Mouse (Mus musculus) midbrain, embryonic 10.5 days (tissue): ENCODE measurements at regions not wholly inside any gene's neighbourhood (a gene's known extent, or its start where the extent isn't known, plus 50 kb on each side); places are given as distances from the start of the nearest gene placed in this dataset.

Experiments
- DNase-seq: peaks from one replicate; pipeline ENCODE4 v3.0.0-alpha.2; 2017; ENCODE audit warnings: low spot score
- H3K27ac ChIP-seq: fragments of 300-500 bp; sonication (generic); replicated peaks from 2 replicates; pipeline ENCODE4 v1.5.1; 2016; ENCODE audit warnings: mild to moderate bottlenecking
- H3K27me3 ChIP-seq: fragments of 300-500 bp; sonication (generic); 2 replicates; pipeline ENCODE4 v1.6.1; 2016; ENCODE audit warnings: low read depth, mild to moderate bottlenecking; ENCODE audit not compliant: poor library complexity, severe bottlenecking
- H3K36me3 ChIP-seq: fragments of 300-500 bp; sonication (generic); 2 replicates; pipeline ENCODE4 v1.6.1; 2016; ENCODE audit warnings: mild to moderate bottlenecking, moderate library complexity
- H3K4me1 ChIP-seq: fragments of 300-500 bp; sonication (generic); 2 replicates; pipeline ENCODE4 v1.6.1; 2016
- H3K4me3 ChIP-seq: fragments of 300-500 bp; sonication (generic); 2 replicates; pipeline ENCODE4 v1.5.1; 2016; ENCODE audit warnings: mild to moderate bottlenecking, moderate library complexity
- H3K9me3 ChIP-seq: fragments of 300-500 bp; sonication (generic); replicated peaks from 2 replicates; pipeline ENCODE4 v1.6.1; 2016; ENCODE audit warnings: mild to moderate bottlenecking
- WGBS: fragments of 180-500 bp; shearing (Covaris S2); methylation state at CpG from one replicate; pipeline ENCODE4 v1.1.7; 2016; 5-methylcytosine and 5-hydroxymethylcytosine counted together

DNA sequence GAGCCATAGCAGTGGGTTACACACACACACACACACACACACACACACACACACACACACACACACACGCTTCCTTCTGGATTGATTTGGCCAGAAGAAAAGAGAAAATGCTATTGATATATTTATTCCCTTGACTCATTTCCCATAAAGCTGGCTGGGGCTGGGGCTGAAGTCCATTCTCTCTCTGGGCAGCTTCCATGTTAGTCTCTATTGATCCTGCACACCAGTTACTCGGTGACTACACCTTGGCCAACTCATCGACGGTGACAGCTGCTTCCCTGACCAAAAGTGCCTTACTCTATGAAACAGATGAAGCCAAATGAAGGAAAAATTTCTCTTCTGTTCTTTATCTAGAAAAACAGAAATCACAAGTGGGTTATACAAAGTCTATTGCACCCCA, 82.1 kb downstream of the Snx18 start:
- Histone ChIP-seq H3K9me3 (no peaks in the 10 kb centered on the region), H3K4me3 (no peak overlapping the region), H3K4me1 (no peaks in the 10 kb centered on the region), H3K27me3 (no peaks in the 10 kb centered on the region), H3K36me3 (no peaks in the 10 kb centered on the region), H3K27ac (no peak overlapping the region)
- no peak for DNase-seq
- 85% methylated on average over 4 of the region's 4 CpGs for WGBS

DNA sequence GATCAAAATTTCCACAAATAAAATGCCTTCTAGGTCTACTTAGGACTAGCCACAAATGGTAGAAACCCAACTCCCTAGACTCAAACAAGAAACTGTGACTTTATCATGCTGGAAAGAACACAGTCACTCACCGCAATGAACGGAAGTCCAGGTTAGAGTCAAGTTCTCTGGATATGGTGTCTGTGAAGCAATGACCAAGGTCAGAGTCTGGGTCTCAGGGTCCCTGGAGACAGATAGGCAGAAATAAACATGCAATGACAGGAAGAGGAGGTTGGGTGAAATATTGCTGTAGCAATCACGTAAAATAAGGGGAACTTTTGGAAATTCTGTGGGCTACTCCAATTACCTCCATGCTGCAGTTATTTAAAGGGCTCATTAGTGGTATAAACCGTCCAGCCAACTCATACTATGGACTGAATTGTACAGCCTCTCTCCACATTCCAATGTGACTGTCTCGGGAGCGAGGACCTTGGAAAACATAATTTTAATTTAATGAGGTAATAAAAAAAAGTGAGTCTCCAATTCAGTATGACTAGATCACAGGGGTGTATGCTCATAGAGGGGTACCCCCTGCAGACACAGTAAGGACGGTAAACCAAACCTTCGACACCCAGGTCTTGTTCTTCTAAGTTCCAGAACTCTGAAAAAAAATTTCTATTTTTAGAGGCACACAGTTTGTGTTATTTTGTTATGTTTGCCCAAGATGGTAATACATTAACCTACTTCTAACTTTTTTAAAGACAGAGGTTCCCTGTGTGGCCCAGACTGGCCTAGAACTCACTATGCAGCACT, 83.5 kb downstream of the Snx18 start:
- no peak overlapping the region for H3K27ac ChIP-seq
- no peak overlapping the region for H3K4me3 ChIP-seq
- H3K4me1 ChIP-seq = no peaks in the 10 kb centered on the region
- DNase-seq = no peak
- H3K36me3 ChIP-seq = no peaks in the 10 kb centered on the region
- no peaks in the 10 kb centered on the region for H3K9me3 ChIP-seq
- WGBS = 92% methylated on average over 8 of the region's 8 CpGs
- H3K27me3 ChIP-seq = no peaks in the 10 kb centered on the region

DNA sequence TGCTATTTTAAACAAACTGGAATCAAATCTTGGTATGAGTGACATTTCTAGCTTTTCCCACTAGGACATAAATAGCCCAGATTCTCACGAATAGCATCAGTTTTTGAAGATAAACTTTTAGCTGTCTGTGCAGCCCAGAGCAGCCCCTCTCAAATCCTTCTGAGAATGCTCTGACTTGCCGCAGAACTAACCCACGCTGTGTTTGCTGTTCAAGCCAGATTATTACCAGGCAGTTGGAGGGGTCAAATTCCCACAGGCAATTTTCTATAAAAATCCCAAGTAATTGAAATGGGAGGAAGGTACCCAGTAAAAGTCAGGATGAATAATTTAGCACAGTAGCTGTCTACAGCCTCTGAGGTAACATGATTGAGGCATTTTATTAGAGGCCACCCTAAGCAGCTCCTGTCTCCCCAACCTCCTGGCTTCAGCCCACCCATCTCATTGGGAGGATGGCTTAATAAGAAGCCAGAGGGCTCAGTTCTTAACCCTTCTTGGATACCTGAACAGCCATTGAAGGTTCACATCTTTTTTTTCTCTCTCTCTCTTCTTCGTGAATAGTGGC, 84.4 kb downstream of the Snx18 start:
- no peak for DNase-seq
- Histone ChIP-seq H3K9me3 (no peaks in the 10 kb centered on the region), H3K4me1 (no peaks in the 10 kb centered on the region), H3K27me3 (no peaks in the 10 kb centered on the region), H3K27ac (no peak overlapping the region), H3K4me3 (no peak overlapping the region), H3K36me3 (no peaks in the 10 kb centered on the region)
- WGBS = 76% methylated on average over 4 of the region's 4 CpGs

DNA sequence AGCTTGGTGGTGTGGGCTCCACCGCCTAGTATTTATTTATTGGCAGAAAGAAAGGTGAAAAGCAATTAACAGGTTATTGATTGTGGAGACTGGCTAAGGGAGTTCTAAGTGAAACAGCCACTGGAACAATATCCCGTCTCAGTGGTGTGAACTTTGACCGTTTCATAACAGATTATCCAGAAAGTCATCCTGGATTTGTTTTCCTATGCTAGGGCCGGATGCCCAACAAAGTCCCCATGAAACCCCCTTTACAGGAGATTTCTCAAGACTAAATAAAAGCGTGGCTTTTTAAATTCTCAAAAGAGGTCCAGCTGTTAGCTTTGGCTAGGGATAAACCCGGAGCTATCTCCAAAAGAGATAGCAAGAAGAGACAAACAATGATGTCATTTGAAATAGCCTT, 91.4 kb downstream of the Snx18 start:
- DNase-seq = no peak
- H3K27me3 ChIP-seq = no peaks in the 10 kb centered on the region
- WGBS = 88% methylated on average over 6 of the region's 6 CpGs
- H3K9me3 ChIP-seq = no peaks in the 10 kb centered on the region
- no peak overlapping the region for H3K27ac ChIP-seq
- no peaks in the 10 kb centered on the region for H3K4me1 ChIP-seq
- no peaks in the 10 kb centered on the region for H3K36me3 ChIP-seq
- no peak overlapping the region for H3K4me3 ChIP-seq

DNA sequence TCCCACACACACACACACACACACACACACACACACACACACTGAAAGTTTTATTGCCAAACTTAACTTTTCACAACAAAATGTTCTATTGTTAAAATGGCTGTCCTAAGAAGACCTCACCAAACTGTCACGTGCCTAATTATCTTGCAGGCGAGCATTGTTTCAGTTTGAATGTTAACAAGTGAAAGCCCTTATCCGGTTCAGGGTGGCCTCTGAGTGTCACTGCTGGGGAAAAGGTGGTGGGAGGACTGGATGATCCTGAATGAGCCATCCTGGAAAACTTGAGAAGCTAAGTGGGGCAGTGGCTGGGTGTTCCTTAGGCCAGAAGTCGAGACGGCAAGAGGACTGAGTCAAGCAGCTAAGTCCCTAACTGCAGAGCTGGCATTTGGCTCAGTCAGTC, 94.9 kb downstream of the Snx18 start:
- Histone ChIP-seq H3K36me3 (no peaks in the 10 kb centered on the region), H3K4me3 (no peak overlapping the region), H3K27me3 (no peaks in the 10 kb centered on the region), H3K27ac (no peak overlapping the region), H3K4me1 (no peaks in the 10 kb centered on the region), H3K9me3 (no peaks in the 10 kb centered on the region)
- no peak for DNase-seq
- 79% methylated on average over 5 of the region's 5 CpGs for WGBS

DNA sequence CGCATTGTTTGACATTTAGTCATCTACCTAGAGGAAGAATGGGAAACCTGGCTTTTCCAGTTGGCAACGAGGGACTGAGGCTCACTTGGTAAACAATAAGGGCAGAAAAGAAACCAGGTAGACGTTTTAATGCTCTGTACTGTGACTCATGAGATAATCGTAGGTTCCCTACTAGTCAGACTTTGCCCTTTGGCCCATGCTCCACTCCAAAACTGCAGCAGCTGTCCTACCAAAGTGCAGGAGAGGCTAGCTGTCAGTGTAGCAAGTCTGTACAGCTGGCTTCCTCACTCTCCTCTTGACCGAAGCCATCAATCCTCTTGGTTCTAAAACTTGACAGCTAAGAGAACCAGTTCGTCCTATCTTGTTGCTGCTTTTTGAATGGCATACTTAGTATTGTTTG, 100.2 kb downstream of the Snx18 start:
- Histone ChIP-seq H3K4me1 (no peaks in the 10 kb centered on the region; the same call in 1 of the 2 replicates), H3K36me3 (no peaks in the 10 kb centered on the region), H3K27ac (no peak overlapping the region), H3K4me3 (no peak overlapping the region), H3K9me3 (no peaks in the 10 kb centered on the region), H3K27me3 (no peaks in the 10 kb centered on the region)
- no peak for DNase-seq
- 90% methylated on average over 6 of the region's 6 CpGs for WGBS

DNA sequence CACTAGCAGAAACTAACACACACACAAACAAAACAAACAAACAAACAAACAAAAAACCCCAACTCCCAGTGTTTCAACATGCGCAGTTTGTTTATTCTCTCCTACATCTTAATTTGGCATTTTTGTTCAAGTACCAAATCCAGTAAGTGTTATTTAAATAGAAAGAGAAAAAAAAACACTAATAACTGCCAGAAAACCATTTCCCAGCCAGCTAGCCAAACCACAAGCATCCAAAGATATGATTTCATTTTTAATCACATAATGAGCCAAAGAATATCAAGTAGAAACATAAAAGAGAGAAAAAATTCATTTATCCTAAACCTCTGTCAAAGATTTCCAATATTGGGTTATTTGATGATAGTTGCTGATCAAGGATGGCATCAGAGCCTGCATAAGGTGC, 102.3 kb downstream of the Snx18 start:
- no peak overlapping the region for H3K27ac ChIP-seq
- no peaks in the 10 kb centered on the region for H3K36me3 ChIP-seq
- no peaks in the 10 kb centered on the region for H3K27me3 ChIP-seq
- no peaks in the 10 kb centered on the region for H3K9me3 ChIP-seq
- no peaks in the 10 kb centered on the region; the same call in 1 of the 2 replicates for H3K4me1 ChIP-seq
- WGBS = 98% methylated on average over 1 of the region's 1 CpGs
- DNase-seq = no peak
- no peak overlapping the region for H3K4me3 ChIP-seq

DNA sequence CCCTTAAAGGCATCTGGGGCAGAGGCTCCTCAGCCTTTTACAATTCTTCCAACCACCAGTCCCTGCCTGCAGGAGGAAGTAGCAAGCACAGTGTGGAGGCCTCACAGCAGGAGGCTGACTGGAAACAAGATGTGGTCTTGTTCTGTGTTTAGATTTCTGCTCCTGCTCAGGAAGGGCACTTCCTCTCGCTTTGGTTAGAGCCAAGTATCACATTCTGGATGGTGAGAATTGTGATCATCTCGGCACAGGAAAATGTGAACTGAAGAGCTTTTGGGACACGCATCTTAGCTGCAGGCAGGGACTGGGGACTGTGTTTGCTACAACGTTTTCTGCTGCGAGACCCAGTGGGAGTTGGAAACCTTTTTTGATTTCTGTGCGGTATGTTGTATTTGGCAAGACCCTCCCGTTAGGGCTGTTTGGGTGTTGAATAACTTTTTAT, 103.2 kb downstream of the Snx18 start:
- no peaks in the 10 kb centered on the region for H3K9me3 ChIP-seq
- DNase-seq = peak; percentile 30
- H3K4me1 ChIP-seq = no peaks in the 10 kb centered on the region; the same call in 1 of the 2 replicates
- no peaks in the 10 kb centered on the region for H3K27me3 ChIP-seq
- H3K4me3 ChIP-seq = no peak overlapping the region
- 60% methylated on average over 7 of the region's 7 CpGs for WGBS
- H3K27ac ChIP-seq = 0 out of 2 replicates have a peak overlapping the region, but pooled peaks have one; percentile 38
- H3K36me3 ChIP-seq = no peaks in the 10 kb centered on the region

DNA sequence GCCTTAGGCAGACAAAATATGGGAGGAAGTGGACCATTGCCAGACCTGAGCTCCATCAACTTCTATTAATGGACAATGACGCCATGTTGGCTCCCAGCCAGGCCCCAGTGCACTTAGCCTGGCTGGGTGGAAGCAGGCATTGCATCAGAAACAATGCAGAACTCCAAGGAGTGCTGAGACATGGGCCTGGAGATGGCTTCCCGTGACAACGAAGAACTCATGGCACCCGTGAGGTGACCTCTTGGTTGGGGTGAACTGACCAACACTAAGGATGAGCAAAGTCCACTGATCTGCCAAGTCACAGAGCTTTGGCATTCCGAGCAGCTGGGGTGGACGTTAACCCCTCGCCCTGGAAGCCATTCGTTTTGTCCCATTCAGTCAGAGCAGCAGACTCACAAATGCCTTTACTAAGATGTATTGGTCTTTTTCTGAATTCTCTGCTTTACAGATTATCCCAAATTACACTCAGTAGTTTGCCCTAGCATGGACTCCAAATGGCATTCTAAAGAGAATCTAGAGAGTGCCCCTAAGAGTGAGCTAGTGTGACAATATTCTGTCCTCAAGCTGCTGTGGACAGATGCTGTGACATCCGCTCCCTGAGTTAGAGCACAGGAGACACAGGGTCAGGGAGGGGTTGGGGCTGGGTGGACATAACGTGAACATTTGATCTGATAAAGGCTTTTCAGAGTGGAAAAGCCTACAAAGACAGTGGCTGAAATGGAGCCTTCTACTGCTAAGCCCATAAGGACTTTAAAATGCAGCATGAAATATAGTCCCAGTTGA, 108.8 kb downstream of the Snx18 start:
- no peak for DNase-seq
- H3K4me1 ChIP-seq = no peaks in the 10 kb centered on the region
- no peak overlapping the region for H3K27ac ChIP-seq
- H3K27me3 ChIP-seq = no peaks in the 10 kb centered on the region
- H3K36me3 ChIP-seq = no peaks in the 10 kb centered on the region
- H3K9me3 ChIP-seq = no peaks in the 10 kb centered on the region
- no peak overlapping the region for H3K4me3 ChIP-seq
- 91% methylated on average over 10 of the region's 10 CpGs for WGBS

DNA sequence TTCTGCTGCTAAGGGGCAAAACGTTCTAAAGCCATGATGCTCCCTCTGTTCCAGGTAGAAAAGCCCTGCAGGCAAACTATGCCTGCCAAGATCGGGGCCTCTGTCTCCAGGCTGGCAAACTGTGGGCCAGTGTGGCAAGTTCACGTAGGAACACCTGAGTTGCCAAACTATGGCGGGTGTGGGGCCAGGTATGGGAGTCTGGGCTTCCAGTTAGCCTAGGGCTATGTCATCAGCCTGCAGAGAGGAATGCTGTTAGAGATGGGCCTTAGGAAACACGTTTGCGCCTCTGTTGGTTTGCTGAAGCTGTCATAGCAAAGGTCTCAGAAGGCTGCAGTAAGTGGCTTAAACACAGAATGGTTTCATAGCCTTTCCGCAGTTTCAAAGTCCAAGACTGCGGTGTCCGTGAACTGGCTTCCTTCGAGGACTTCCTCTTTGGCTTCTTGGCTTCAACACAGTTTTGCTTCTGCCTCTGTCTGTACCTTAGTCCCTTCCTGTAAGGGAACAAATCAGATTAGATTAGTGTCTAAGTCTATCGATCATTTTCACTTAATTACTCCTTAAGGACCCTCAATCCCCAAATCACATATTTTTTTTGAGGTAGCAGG, 110.1 kb downstream of the Snx18 start:
- Histone ChIP-seq H3K36me3 (no peaks in the 10 kb centered on the region), H3K27me3 (no peaks in the 10 kb centered on the region), H3K4me1 (no peaks in the 10 kb centered on the region), H3K4me3 (no peak overlapping the region), H3K27ac (no peak overlapping the region), H3K9me3 (no peaks in the 10 kb centered on the region)
- no peak for DNase-seq
- 89% methylated on average over 11 of the region's 11 CpGs for WGBS

DNA sequence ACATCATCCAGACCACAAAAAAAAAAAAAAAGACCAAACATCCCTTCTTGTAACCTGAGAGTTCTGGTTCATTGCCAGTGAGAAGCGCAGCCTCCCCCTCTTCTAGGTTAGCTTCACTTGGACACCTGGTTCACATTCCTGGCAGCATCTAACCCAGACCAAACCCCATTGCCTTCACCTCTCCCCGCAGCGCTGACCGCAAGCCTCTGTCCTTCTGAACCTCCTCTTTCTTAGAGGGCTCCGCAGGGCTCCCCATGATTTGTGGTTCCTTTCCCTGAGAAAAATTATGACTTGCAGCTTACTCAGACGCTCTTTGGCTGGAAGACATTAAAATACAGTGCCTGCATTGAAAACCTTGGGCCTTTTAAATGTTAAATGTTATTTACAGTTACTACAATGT, 115.8 kb downstream of the Snx18 start:
- no peak overlapping the region for H3K27ac ChIP-seq
- no peak overlapping the region for H3K4me3 ChIP-seq
- DNase-seq = no peak
- H3K27me3 ChIP-seq = no peaks in the 10 kb centered on the region
- H3K36me3 ChIP-seq = no peaks in the 10 kb centered on the region
- peaks cover 5% of the 10 kb centered on the region for H3K4me1 ChIP-seq
- no peaks in the 10 kb centered on the region for H3K9me3 ChIP-seq
- 90% methylated on average over 6 of the region's 6 CpGs for WGBS

DNA sequence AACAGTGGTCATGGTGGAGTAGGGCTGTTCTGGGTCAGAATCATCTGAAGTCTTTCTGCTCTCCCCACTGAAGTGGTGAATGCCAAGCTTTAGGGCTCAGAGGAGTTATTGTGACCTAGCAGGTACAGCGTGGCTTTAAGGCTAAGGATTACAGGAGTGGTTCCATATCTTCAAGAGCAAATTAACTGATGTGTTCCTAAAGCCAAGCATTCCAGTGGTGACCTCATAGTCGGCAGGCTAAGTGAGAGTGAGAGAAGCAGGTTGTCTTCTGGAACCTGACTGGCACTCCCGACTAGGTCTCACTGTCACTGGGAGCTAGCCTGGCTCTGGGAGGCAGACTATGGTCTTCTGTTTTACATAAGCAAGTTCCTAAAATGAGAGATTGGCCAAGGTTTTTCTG, 116.3 kb downstream of the Snx18 start:
- no peak for DNase-seq
- peaks cover 5% of the 10 kb centered on the region for H3K4me1 ChIP-seq
- H3K27ac ChIP-seq = no peak overlapping the region
- H3K9me3 ChIP-seq = no peaks in the 10 kb centered on the region
- WGBS = 84% methylated on average over 3 of the region's 3 CpGs
- H3K4me3 ChIP-seq = no peak overlapping the region
- no peaks in the 10 kb centered on the region for H3K27me3 ChIP-seq
- no peaks in the 10 kb centered on the region for H3K36me3 ChIP-seq
